Mouse (Mus musculus) embryonic facial prominence, embryonic 11.5 days (tissue): ENCODE data around the gene C130032M10Rik. TPM values are rescaled to one million over a fixed set of nuclear protein-coding genes. Genes with fewer than 3 reads are reported as not detected.

Experiments
- ATAC-seq: fragments of 200-750 bp; cut with Nextera tagmentation; replicated peaks from 2 replicates; pipeline ENCODE4 v1.8.0; 2017; ENCODE audit warnings: low read depth; ENCODE audit not compliant: insufficient number of reproducible peaks, low FRiP score, low TSS enrichment
- DNase-seq: peaks from one replicate; pipeline ENCODE4 v3.0.0-alpha.2; 2015; ENCODE audit warnings: low spot score
- H3K27ac ChIP-seq: fragments of 300-500 bp; sonication (generic); replicated peaks from 2 replicates; pipeline ENCODE4 v1.5.1; 2014; ENCODE audit warnings: mild to moderate bottlenecking, low read depth, low read length, control low read depth
- H3K27me3 ChIP-seq: fragments of 300-500 bp; sonication (generic); 2 replicates; pipeline ENCODE4 v1.6.1; 2014; ENCODE audit warnings: mild to moderate bottlenecking, low read length, moderate library complexity, mixed read lengths; ENCODE audit not compliant: control insufficient read depth, insufficient read depth
- H3K36me3 ChIP-seq: fragments of 300-500 bp; sonication (generic); replicated peaks from 2 replicates; pipeline ENCODE4 v1.6.1; 2014; ENCODE audit warnings: low read depth, mild to moderate bottlenecking, low read length, moderate library complexity, mixed read lengths; ENCODE audit not compliant: control insufficient read depth, insufficient read depth
- H3K4me1 ChIP-seq: fragments of 300-500 bp; sonication (generic); 2 replicates; pipeline ENCODE4 v1.6.1; 2014; ENCODE audit warnings: low read length, mixed read lengths; ENCODE audit not compliant: control insufficient read depth, insufficient read depth
- H3K4me2 ChIP-seq: fragments of 300-500 bp; sonication (generic); 2 replicates; pipeline ENCODE4 v1.6.1; 2014; ENCODE audit warnings: low read depth, mild to moderate bottlenecking, control low read depth, low read length, moderate library complexity
- H3K4me3 ChIP-seq: fragments of 300-500 bp; sonication (generic); 2 replicates; pipeline ENCODE4 v1.5.1; 2014; ENCODE audit warnings: low read depth, low read length, control low read depth
- H3K9ac ChIP-seq: fragments of 300-500 bp; sonication (generic); replicated peaks from 2 replicates; pipeline ENCODE4 v1.6.1; 2014; ENCODE audit warnings: mild to moderate bottlenecking, control low read depth, low read length
- H3K9me3 ChIP-seq: fragments of 300-500 bp; sonication (generic); replicated peaks from 2 replicates; pipeline ENCODE4 v1.6.1; 2016; ENCODE audit warnings: mild to moderate bottlenecking, low read length, inconsistent platforms, mixed read lengths; ENCODE audit not compliant: control insufficient read depth
- WGBS: fragments of 180-500 bp; shearing (Covaris S2); extraction: QIAGEN DNeasy Blood & Tissue Kit; methylation state at CpG from one replicate; pipeline ENCODE4 v1.1.7; 2014; 5-methylcytosine and 5-hydroxymethylcytosine counted together
- polyA plus RNA-seq: library from polyadenylated mRNA; unstranded; fragments of >200 nt; fragmentation: Nextera tagmentation; extraction: Ambion mirVana; gene quantifications from 2 replicates; pipeline ENCODE4 v1.2.1, GENCODE M21; 2014

The C130032M10Rik gene
- polyA plus RNA-seq, 1 experiment from 2014 or later, result not detected

DNA sequence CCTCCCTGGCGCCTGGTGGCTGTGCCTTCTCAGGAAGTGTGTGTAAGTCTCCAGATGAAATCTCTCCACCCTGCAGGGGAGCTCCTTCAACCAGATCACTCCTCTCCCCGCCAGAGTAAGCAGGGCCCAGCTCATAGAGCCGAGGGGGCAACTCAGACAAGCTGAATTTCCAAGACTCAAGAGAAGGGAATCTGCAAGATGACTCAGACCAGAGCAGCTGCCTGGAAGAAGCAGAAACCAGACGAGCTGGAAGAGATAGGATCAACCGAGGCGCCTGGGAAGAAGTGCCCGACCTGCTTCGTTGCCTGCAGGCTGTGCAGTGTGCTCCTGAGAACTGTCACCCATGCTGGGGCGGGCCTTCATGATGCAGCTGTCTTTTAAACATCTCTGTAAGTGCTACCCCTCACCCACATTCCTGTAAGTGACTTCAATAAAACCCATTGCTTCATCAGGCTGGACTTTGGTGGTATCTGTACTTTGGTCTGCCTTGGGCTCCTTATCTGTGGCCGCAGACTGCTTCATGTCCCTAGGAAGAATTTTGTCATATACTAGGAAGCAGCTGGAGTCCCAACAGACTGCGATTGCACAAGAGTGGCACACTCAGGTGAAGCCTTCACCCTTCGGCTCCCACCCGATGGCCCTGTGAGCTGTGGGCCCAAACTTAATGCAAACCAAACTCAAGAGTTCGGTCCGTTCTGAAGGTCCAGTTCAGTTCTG lies 12.6 kb upstream of the C130032M10Rik start:
- WGBS, result 69% methylated on average over 15 of the region's 15 CpGs
- ATAC-seq, result no peak
- no peak overlapping the region for H3K27ac ChIP-seq

DNA sequence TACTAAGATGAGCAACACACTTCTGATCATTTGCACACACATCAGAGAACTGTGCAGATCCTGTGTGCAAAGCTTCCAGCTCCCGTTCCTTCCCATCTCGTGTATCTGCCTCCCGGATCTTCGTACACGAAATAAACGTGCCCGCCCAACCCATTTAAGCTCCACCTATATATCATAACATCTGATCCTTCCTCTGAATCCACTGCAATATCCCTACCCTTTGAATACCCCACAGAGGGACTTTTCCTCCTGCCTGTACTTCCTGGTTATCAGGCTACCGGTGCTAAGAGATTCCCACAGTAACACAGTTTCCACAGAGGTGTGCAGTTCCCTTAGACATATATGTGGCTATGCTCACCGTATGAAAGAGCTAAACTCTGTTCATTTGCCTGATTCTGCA lies 10.7 kb upstream of the C130032M10Rik start, which contains the start of gene Ccr4:
Ccr4 (minus strand) TSS at position 101 of the 400 bp plus-strand sequence.
- 90% methylated on average over 9 of the region's 9 CpGs for WGBS
- Histone ChIP-seq H3K4me3 (no peak within 1 kb of the TSS), H3K27me3 (no peaks in the 10 kb centered on the region), H3K27ac (no peak within 1 kb of the TSS), H3K9ac (no peak within 1 kb of the TSS), H3K36me3 (no peaks in the 10 kb centered on the region), H3K4me2 (no peak within 1 kb of the TSS), H3K9me3 (no peaks in the 10 kb centered on the region), H3K4me1 (no peaks in the 10 kb centered on the region)
- ATAC-seq, result no peak
- no peak for DNase-seq

More for the DNA sequence above, 12.6 kb upstream of the C130032M10Rik start:
- Histone ChIP-seq H3K4me3 (no peak overlapping the region), H3K9ac (no peak overlapping the region), H3K36me3 (no peaks in the 10 kb centered on the region), H3K9me3 (no peaks in the 10 kb centered on the region), H3K4me2 (no peak overlapping the region), H3K27me3 (no peaks in the 10 kb centered on the region), H3K4me1 (no peaks in the 10 kb centered on the region)
- DNase-seq, result no peak

DNA sequence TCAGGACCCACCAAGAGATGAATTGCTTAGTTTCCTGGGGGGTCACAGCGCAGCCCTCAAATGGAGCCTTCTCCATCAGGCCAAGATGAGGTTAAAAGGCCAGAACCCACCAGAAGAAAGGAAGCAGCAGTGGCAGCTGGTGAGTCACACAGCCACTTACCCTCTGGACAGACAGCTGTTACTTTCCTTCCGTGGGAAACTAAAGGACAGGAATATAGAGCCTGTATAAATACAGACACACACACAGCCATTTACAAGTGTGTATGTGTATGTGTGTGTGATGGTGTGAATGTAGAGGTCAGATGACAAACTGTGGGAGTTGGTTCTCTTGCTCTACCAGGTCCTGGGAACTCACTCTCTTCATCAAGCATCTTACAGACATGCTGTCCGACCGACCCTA lies 8.9 kb upstream of the C130032M10Rik start:
- Histone ChIP-seq H3K9ac (no peak overlapping the region), H3K4me1 (no peaks in the 10 kb centered on the region), H3K36me3 (no peaks in the 10 kb centered on the region; the same call in 1 of the 2 replicates), H3K9me3 (no peaks in the 10 kb centered on the region), H3K27me3 (no peaks in the 10 kb centered on the region), H3K27ac (no peak overlapping the region), H3K4me3 (no peak overlapping the region), H3K4me2 (no peak overlapping the region)
- DNase-seq (no peak), ATAC-seq (no peak)
- WGBS, result 78% methylated on average over 4 of the region's 4 CpGs

GRCm38 (mm10) chr9:114507421-114507820 lies 8.1 kb upstream of the C130032M10Rik start:
- H3K4me1 ChIP-seq, result no peaks in the 10 kb centered on the region
- no peak overlapping the region for H3K4me2 ChIP-seq
- no peak overlapping the region for H3K27ac ChIP-seq
- no peak for DNase-seq
- no peak overlapping the region for H3K4me3 ChIP-seq
- H3K9ac ChIP-seq, result no peak overlapping the region
- 93% methylated on average over 9 of the region's 9 CpGs for WGBS
- ATAC-seq, result no peak
- H3K36me3 ChIP-seq, result peaks cover 3% of the 10 kb centered on the region; the same call in 1 of the 2 replicates
- H3K9me3 ChIP-seq, result no peaks in the 10 kb centered on the region
- H3K27me3 ChIP-seq, result no peaks in the 10 kb centered on the region

- no peak overlapping the region for H3K27ac ChIP-seq
- H3K36me3 ChIP-seq, result peaks cover 18% of the 10 kb centered on the region
- ATAC-seq (no peak), DNase-seq (no peak)
- H3K4me2 ChIP-seq, result no peak overlapping the region
- H3K27me3 ChIP-seq, result no peaks in the 10 kb centered on the region
- H3K4me3 ChIP-seq, result no peak overlapping the region
- no peaks in the 10 kb centered on the region for H3K4me1 ChIP-seq
- peaks cover 12% of the 10 kb centered on the region for H3K9me3 ChIP-seq
- H3K9ac ChIP-seq, result no peak overlapping the region
- 96% methylated on average over 9 of the region's 9 CpGs for WGBS
Observed at GRCm38 (mm10) chr9:114509785-114510184, 5.7 kb upstream of the C130032M10Rik start.

GRCm38 (mm10) chr9:114512831-114513230 lies 2.7 kb upstream of the C130032M10Rik start:
- no peak for ATAC-seq
- no peak overlapping the region for H3K9ac ChIP-seq
- no peak for DNase-seq
- H3K9me3 ChIP-seq, result peaks cover 12% of the 10 kb centered on the region
- H3K27me3 ChIP-seq, result no peaks in the 10 kb centered on the region
- no peaks in the 10 kb centered on the region for H3K4me1 ChIP-seq
- H3K27ac ChIP-seq, result no peak overlapping the region
- no peak overlapping the region for H3K4me2 ChIP-seq
- H3K4me3 ChIP-seq, result no peak overlapping the region
- 97% methylated on average over 21 of the region's 21 CpGs for WGBS
- peaks cover 18% of the 10 kb centered on the region for H3K36me3 ChIP-seq

DNA sequence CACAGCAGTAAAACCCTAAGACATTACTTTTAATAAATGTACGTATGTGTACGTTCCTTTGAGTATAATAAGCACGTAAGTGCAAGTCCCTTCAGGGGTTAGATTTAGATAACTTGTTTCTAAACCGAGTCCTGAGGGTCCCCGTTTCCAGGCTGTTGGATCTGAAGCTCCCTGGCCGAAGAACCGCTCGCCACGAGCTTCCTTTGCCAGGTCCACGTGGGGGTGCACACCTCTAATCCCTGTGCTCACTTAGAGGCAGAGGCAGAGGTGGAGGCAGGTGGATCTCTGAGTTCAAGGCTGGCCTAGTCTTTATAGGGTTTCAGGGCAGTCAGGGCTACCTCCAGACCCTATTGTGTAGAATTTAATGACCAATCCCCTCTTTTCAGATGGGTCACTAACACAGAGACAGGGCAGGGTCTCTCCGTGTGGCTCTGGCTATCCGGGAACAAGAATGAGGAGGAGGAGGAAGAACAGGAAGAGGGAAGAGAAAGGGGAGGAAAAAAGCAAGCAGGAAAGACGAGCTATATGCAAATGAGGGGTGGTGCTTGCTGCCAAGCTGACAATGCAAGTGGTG lies 2.5 kb downstream of the C130032M10Rik start:
- DNase-seq (no peak), ATAC-seq (no peak)
- Histone ChIP-seq H3K9me3 (peaks cover 10% of the 10 kb centered on the region), H3K4me1 (no peaks in the 10 kb centered on the region), H3K27ac (no peak overlapping the region), H3K36me3 (peaks cover 10% of the 10 kb centered on the region), H3K9ac (no peak overlapping the region), H3K4me2 (no peak overlapping the region), H3K27me3 (no peaks in the 10 kb centered on the region), H3K4me3 (no peak overlapping the region)
- WGBS, result 83% methylated on average over 13 of the region's 13 CpGs

GRCm38 (mm10) chr9:114518812-114519477 lies 3.4 kb downstream of the C130032M10Rik start:
- 74% methylated on average over 9 of the region's 9 CpGs for WGBS
- H3K9me3 ChIP-seq, result peaks cover under 1% of the 10 kb centered on the region; the same call in 1 of the 2 replicates
- DNase-seq (no peak), ATAC-seq (no peak)
- no peaks in the 10 kb centered on the region for H3K27me3 ChIP-seq
- no peaks in the 10 kb centered on the region for H3K4me1 ChIP-seq
- no peak overlapping the region for H3K27ac ChIP-seq
- H3K4me3 ChIP-seq, result no peak overlapping the region
- H3K36me3 ChIP-seq, result peaks cover under 1% of the 10 kb centered on the region
- no peak overlapping the region for H3K9ac ChIP-seq
- no peak overlapping the region for H3K4me2 ChIP-seq
